Mouse (Mus musculus) MEL (cell line): ENCODE data around the gene Btbd3. TPM values are rescaled to one million over a fixed set of nuclear protein-coding genes. Genes with fewer than 3 reads are reported as not detected.

Source experiments
- DNase-seq: peaks from one replicate; pipeline ENCODE4 v3.0.0; 2011; ENCODE audit warnings: low read depth, low spot score
- H3K27ac ChIP-seq: 2 replicates; pipeline ENCODE4 v1.5.1; 2012; ENCODE audit warnings: low read depth, mild to moderate bottlenecking, control low read depth, low read length, moderate library complexity; ENCODE audit not compliant: control insufficient read depth
- H3K27me3 ChIP-seq, 2 experiments: fragments of 150-350 bp in 1 of 2; sonication (generic) in 1 of 2; 2 replicates each; pipeline ENCODE4 v1.6.1; 2012; ENCODE audit warnings: low read length in 2 of 2, mild to moderate bottlenecking in 2 of 2, improper control_type of control experiment in 1 of 2, moderate library complexity in 1 of 2; ENCODE audit not compliant: insufficient read depth in 2 of 2, control insufficient read depth in 1 of 2
- H3K36me3 ChIP-seq, 2 experiments: 2 replicates each; pipeline ENCODE4 v1.6.1; 2012 to 2014; ENCODE audit warnings: low read length in 2 of 2, improper control_type of control experiment in 1 of 2, inconsistent platforms in 1 of 2, mild to moderate bottlenecking in 1 of 2; ENCODE audit not compliant: insufficient read depth in 2 of 2, control insufficient read depth in 1 of 2
- H3K4me1 ChIP-seq, 2 experiments: fragments of 150-350 bp in 1 of 2; sonication (generic) in 1 of 2; 2 replicates each; pipeline ENCODE4 v1.6.1; 2012; ENCODE audit warnings: low read length in 2 of 2, improper control_type of control experiment in 1 of 2, mild to moderate bottlenecking in 1 of 2; ENCODE audit not compliant: insufficient read depth in 2 of 2, control insufficient read depth in 1 of 2
- H3K4me3 ChIP-seq, 2 experiments: fragments of 150-350 bp in 1 of 2; sonication (generic) in 1 of 2; 2 replicates each; pipeline ENCODE4 v1.5.1; 2012; ENCODE audit warnings: low read depth in 2 of 2, low read length in 2 of 2, mild to moderate bottlenecking in 2 of 2, moderate library complexity in 2 of 2, control low read depth in 1 of 2, improper control_type of control experiment in 1 of 2; ENCODE audit not compliant: control insufficient read depth in 1 of 2, insufficient read depth in 1 of 2
- H3K79me2 ChIP-seq: 2 replicates; pipeline ENCODE4 v1.6.1; 2012; ENCODE audit warnings: mild to moderate bottlenecking, low read length, moderate library complexity; ENCODE audit not compliant: control insufficient read depth, poor library complexity, insufficient read depth
- H3K9ac ChIP-seq: 2 replicates; pipeline ENCODE4 v1.6.1; 2012; ENCODE audit warnings: low read depth, mild to moderate bottlenecking, control low read depth, low read length, moderate library complexity; ENCODE audit not compliant: control insufficient read depth, poor library complexity, severe bottlenecking
- H3K9me3 ChIP-seq: fragments of 150-350 bp; sonication (generic); replicated peaks from 2 replicates; pipeline ENCODE4 v1.6.1; 2012; ENCODE audit warnings: mild to moderate bottlenecking, low read length, improper control_type of control experiment, moderate library complexity; ENCODE audit not compliant: insufficient read depth
- CHD2 ChIP-seq: IDR thresholded peaks from 2 replicates; pipeline ENCODE4 v1.6.1; 2011; ENCODE audit warnings: low read length, improper control_type of control experiment
- CTCF ChIP-seq, 3 experiments: IDR thresholded peaks in 2 of 3; conservative IDR thresholded peaks in 1 of 3; 2 replicates each; pipeline ENCODE4 v1.5.1; 2011 to 2012; ENCODE audit warnings: low read length in 3 of 3, low read depth in 2 of 3, mild to moderate bottlenecking in 2 of 3, improper control_type of control experiment in 1 of 3, inconsistent platforms in 1 of 3, mixed read lengths in 1 of 3, moderate library complexity in 1 of 3; ENCODE audit not compliant: control insufficient read depth in 1 of 3, insufficient read depth in 1 of 3, poor library complexity in 1 of 3, severe bottlenecking in 1 of 3
- E2F4 ChIP-seq: IDR thresholded peaks from 2 replicates; pipeline ENCODE4 v1.6.1; 2011; ENCODE audit warnings: low read depth, low read length, improper control_type of control experiment, borderline replicate concordance
- ELF1 ChIP-seq: IDR thresholded peaks from 2 replicates; pipeline ENCODE4 v1.6.1; 2014; ENCODE audit warnings: low read depth, mild to moderate bottlenecking, inconsistent platforms, low read length, improper control_type of control experiment, moderate library complexity
- EP300 ChIP-seq, 2 experiments: IDR thresholded peaks; 2 replicates each; pipeline ENCODE4 v1.6.1; 2011; ENCODE audit warnings: improper control_type of control experiment in 2 of 2, low read length in 2 of 2, low read depth in 1 of 2, mild to moderate bottlenecking in 1 of 2
- GABPA ChIP-seq: IDR thresholded peaks from 2 replicates; pipeline ENCODE4 v1.6.1; 2012; ENCODE audit warnings: low read depth, mild to moderate bottlenecking, inconsistent platforms, low read length, improper control_type of control experiment, moderate library complexity
- GATA1 ChIP-seq: IDR thresholded peaks from 2 replicates; pipeline ENCODE4 v1.6.1; 2011; ENCODE audit warnings: low read depth, low read length, improper control_type of control experiment
- HCFC1 ChIP-seq: IDR thresholded peaks from 2 replicates; pipeline ENCODE4 v1.6.1; 2012; ENCODE audit warnings: low read depth, mild to moderate bottlenecking, inconsistent platforms, low read length, improper control_type of control experiment, moderate library complexity
- JUND ChIP-seq: IDR thresholded peaks from 2 replicates; pipeline ENCODE4 v1.6.1; 2011; ENCODE audit warnings: low read depth, mild to moderate bottlenecking, improper control_type of control experiment, low read length
- KAT2A ChIP-seq: conservative IDR thresholded peaks from 2 replicates; pipeline ENCODE4 v1.6.1; 2012; ENCODE audit warnings: low read depth, low read length, improper control_type of control experiment, inconsistent platforms
- MEF2A ChIP-seq: IDR thresholded peaks from 2 replicates; pipeline ENCODE4 v1.6.1; 2014; ENCODE audit warnings: low read depth, mild to moderate bottlenecking, inconsistent platforms, low read length, improper control_type of control experiment; ENCODE audit not compliant: poor library complexity, insufficient replicate concordance, severe bottlenecking; ENCODE audit errors: extremely low read depth
- MYB ChIP-seq: IDR thresholded peaks from 2 replicates; pipeline ENCODE4 v1.6.1; 2011; ENCODE audit warnings: mild to moderate bottlenecking, low read depth, low read length, improper control_type of control experiment
- MYC ChIP-seq: IDR thresholded peaks from 2 replicates; pipeline ENCODE4 v1.6.1; 2011; ENCODE audit warnings: low read depth, mild to moderate bottlenecking, low read length, improper control_type of control experiment, moderate library complexity
- NELFE ChIP-seq: IDR thresholded peaks from 2 replicates; pipeline ENCODE4 v1.6.1; 2011; ENCODE audit warnings: low read depth, low read length, improper control_type of control experiment
- NRF1 ChIP-seq: IDR thresholded peaks from 2 replicates; pipeline ENCODE4 v1.6.1; 2014; ENCODE audit warnings: low read depth, mild to moderate bottlenecking, inconsistent platforms, low read length, improper control_type of control experiment, moderate library complexity; ENCODE audit not compliant: poor library complexity, insufficient read depth, severe bottlenecking
- SIN3A ChIP-seq: IDR thresholded peaks from 2 replicates; pipeline ENCODE4 v1.6.1; 2012; ENCODE audit warnings: low read length, improper control_type of control experiment, inconsistent platforms
- SMC3 ChIP-seq: IDR thresholded peaks from 2 replicates; pipeline ENCODE4 v1.6.1; 2011; ENCODE audit warnings: low read depth, low read length, improper control_type of control experiment
- TAL1 ChIP-seq: IDR thresholded peaks from 2 replicates; pipeline ENCODE4 v1.6.1; 2012; ENCODE audit warnings: mild to moderate bottlenecking, inconsistent platforms, low read length, moderate library complexity, mixed read lengths
- TBP ChIP-seq: IDR thresholded peaks from 2 replicates; pipeline ENCODE4 v1.8.0; 2011; ENCODE audit warnings: low read depth, low read length, improper control_type of control experiment
- UBTF ChIP-seq: IDR thresholded peaks from 2 replicates; pipeline ENCODE4 v1.6.1; 2012; ENCODE audit warnings: low read depth, mild to moderate bottlenecking, inconsistent platforms, low read length, improper control_type of control experiment, moderate library complexity, borderline replicate concordance; ENCODE audit not compliant: insufficient read depth
- USF2 ChIP-seq, 2 experiments: IDR thresholded peaks; 2 replicates each; pipeline ENCODE4 v1.6.1; 2011 to 2012; ENCODE audit warnings: improper control_type of control experiment in 2 of 2, low read length in 2 of 2, borderline replicate concordance in 1 of 2, inconsistent platforms in 1 of 2, low read depth in 1 of 2, mild to moderate bottlenecking in 1 of 2; ENCODE audit not compliant: insufficient read depth in 1 of 2
- ZKSCAN1 ChIP-seq: IDR thresholded peaks from 2 replicates; pipeline ENCODE4 v1.6.1; 2012; ENCODE audit warnings: low read depth, mild to moderate bottlenecking, inconsistent platforms, low read length, improper control_type of control experiment, moderate library complexity
- ZNF384 ChIP-seq: IDR thresholded peaks from 2 replicates; pipeline ENCODE4 v1.6.1; 2012; ENCODE audit warnings: low read depth, mild to moderate bottlenecking, inconsistent platforms, low read length, improper control_type of control experiment
- polyA plus RNA-seq, 2 experiments: library from polyadenylated mRNA; stranded (reverse) in 1 of 2; unstranded in 1 of 2; fragments of >175 nt in 1 of 2; fragments of >200 nt in 1 of 2; gene quantifications; 2 replicates each; pipeline versions ENCODE4 v1.2.1 to v1.2.4; 2012; ENCODE audit warnings: low replicate concordance in 2 of 2, low read depth in 1 of 2; ENCODE audit not compliant: insufficient read length in 2 of 2, insufficient read depth in 1 of 2, missing spikeins in 1 of 2
- total RNA-seq: library from RNA; depleted of rRNA; stranded (reverse); fragments of 300-350 nt; gene quantifications from 2 replicates; pipeline ENCODE4 v1.2.3, GENCODE M21; 2012

Btbd3 gene
- total and polyA plus RNA-seq, 3 experiments, result not detected

DNA sequence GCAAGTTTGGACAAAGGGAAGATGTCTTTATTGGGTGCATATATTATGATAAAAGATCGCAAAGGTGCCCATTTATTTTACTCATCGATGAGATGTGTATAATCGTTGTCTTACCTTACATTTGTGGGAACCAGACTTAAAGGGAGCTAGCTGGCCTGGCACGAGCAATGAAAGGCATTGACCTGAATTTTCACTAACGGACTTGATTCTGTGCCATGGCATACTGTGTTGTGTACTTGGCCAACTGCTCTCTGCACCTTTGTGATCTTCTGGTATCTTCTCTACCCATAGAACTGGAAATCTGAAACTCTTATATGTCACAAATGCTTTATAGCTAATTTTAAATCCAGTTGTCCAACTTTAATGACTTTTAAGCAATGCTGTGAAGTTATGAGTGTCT is 220.9 kb downstream of the Btbd3 start:
- Histone ChIP-seq H3K79me2 (no peaks in the 10 kb centered on the region), H3K27me3 (no peaks in the 10 kb centered on the region), H3K27ac (no peak overlapping the region), H3K4me3 (no peak overlapping the region), H3K9ac (no peak overlapping the region), H3K9me3 (no peaks in the 10 kb centered on the region), H3K4me1 (no peaks in the 10 kb centered on the region), H3K36me3 (no peaks in the 10 kb centered on the region)
- DNase-seq, result no peak
- TF ChIP-seq TBP (no peak), EP300 (IDR thresholded peaks at IDR 0.05; ENCODE audit: low read depth in 1 of 2, low read length in 2 of 2) (no peak), NRF1 (no peak), GATA1 (no peak), MYB (no peak), TAL1 (no peak), KAT2A (no peak), SMC3 (no peak), SIN3A (no peak), CHD2 (no peak), JUND (no peak), NELFE (no peak), ELF1 (no peak), ZKSCAN1 (no peak)

DNA sequence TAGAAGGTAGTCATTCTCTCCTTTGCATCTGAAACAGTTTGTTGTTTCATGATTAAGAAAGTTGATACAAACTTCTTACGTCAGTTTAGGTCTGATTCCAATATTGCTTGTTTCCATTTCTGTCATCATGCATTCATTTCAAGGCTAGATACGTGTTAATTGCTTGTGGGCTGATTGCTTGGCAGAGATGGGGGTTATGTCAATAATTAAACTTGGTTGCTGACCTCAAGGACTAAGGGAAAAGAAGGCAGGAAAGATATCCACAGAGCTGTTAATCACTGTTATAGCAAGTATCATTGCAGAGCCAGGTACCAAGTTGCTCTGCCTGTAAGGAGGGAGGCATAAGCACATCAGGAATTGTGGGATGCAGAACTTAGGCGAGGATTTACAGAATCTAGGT is 226.2 kb downstream of the Btbd3 start:
- TF ChIP-seq ZNF384 (no peak), USF2 (IDR thresholded peaks at IDR 0.05; ENCODE audit: borderline replicate concordance in 1 of 2, insufficient read depth in 1 of 2, low read depth in 1 of 2, low read length in 2 of 2) (no peak), MEF2A (no peak), UBTF (no peak), GABPA (no peak), MYC (no peak), HCFC1 (no peak), ZKSCAN1 (no peak), NELFE (no peak), TBP (no peak), E2F4 (no peak), CTCF (IDR thresholded peaks at IDR 0.05 in 2 of 3, conservative IDR thresholded peaks at IDR 0.05 in 1 of 3; ENCODE audit: control insufficient read depth in 1 of 3, insufficient read depth in 1 of 3, low read depth in 2 of 3, low read length in 3 of 3, poor library complexity in 1 of 3, severe bottlenecking in 1 of 3) (no peak)
- Histone ChIP-seq H3K36me3 (no peaks in the 10 kb centered on the region), H3K4me1 (no peaks in the 10 kb centered on the region), H3K79me2 (no peaks in the 10 kb centered on the region), H3K27ac (no peak overlapping the region), H3K9ac (no peak overlapping the region), H3K27me3 (no peaks in the 10 kb centered on the region), H3K9me3 (no peaks in the 10 kb centered on the region), H3K4me3 (no peak overlapping the region)
- no peak for DNase-seq
